Mouse (Mus musculus): Measurements from ENCODE around the gene Rapgef1.

DNA sequence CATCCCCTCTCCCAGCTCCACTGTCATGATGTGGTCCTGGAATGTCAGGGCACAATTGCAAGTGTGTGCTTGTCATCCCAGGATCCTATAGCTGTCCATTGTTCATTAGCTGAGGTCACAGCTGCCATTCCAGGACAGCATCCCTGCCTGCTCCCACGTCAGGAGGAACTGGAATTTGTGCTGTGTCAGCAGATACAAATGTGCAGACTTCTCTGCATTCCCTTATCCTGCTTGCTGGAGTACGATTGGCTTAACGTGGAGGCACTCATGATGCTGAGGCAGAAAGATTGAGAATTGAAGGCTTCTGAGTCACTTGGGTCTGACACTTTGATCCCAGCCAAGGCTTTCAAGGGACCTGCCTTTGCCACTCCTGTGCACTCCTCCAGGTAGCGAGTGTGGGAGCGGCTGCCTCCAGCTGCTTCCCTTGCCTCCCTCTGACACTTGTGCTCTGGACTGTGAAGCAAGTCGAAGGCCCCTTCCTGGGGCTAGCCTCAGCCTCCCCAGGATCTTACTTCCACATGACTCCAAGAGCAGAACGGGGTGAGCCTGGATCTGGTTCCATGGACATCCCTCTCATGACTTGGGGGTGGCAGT, 76.8 kb downstream of the Rapgef1 start:
- no peak for TF ChIP-seq EP300 (IDR thresholded peaks at IDR 0.05)
- no peak for TF ChIP-seq CTCF (IDR thresholded peaks at IDR 0.05)

Data from lung, postnatal 0 days (tissue).